Mouse (Mus musculus) lung, adult 18-20 months (tissue): Measurements from ENCODE around the gene Mal.
A peak's percentile ranks its signal among the peaks of the same experiment; 100 is the strongest.

Experiments
- DNase-seq, 2 experiments: peaks; one replicate each; pipeline ENCODE4 v3.0.0; 2022; ENCODE audit warnings: mixed read lengths in 2 of 2

Gene Mal

GRCm38 (mm10) chr2:127656086-127656720 lies at the start of gene Mal:
TSS of gene Mal (minus strand) at chr2:127656695.
- peak; percentile 74 to 76 for DNase-seq

- no peak for DNase-seq
Measured at GRCm38 (mm10) chr2:127705267-127705666, 48.8 kb upstream of the Mal start.

GRCm38 (mm10) chr2:127689239-127689638 lies 32.7 kb upstream of the Mal start:
- no peak for DNase-seq

- DNase-seq, result peak; percentile 66 to 78
Measured at GRCm38 (mm10) chr2:127683687-127684331, 27.3 kb upstream of the Mal start.

GRCm38 (mm10) chr2:127667843-127668506 lies 11.5 kb upstream of the Mal start:
- DNase-seq, result no peak

GRCm38 (mm10) chr2:127667015-127667414 lies 10.5 kb upstream of the Mal start:
- DNase-seq, result no peak

GRCm38 (mm10) chr2:127662708-127663107 lies 6.2 kb upstream of the Mal start:
- no peak for DNase-seq

- no peak for DNase-seq
Measured at GRCm38 (mm10) chr2:127655419-127655818, 1.1 kb downstream of the Mal start.

- no peak for DNase-seq
Measured at GRCm38 (mm10) chr2:127654786-127655185, 1.7 kb downstream of the Mal start.

GRCm38 (mm10) chr2:127652805-127653204 lies 3.7 kb downstream of the Mal start:
- peak in 1 of 2 experiments; percentile 44 for DNase-seq

GRCm38 (mm10) chr2:127652335-127652734 lies 4.2 kb downstream of the Mal start:
- DNase-seq, result peak; percentile 36 to 72

- DNase-seq, result no peak
Measured at GRCm38 (mm10) chr2:127651601-127652000, 4.9 kb downstream of the Mal start.

GRCm38 (mm10) chr2:127649921-127650320 lies 6.6 kb downstream of the Mal start:
- peak; percentile 41 to 63 for DNase-seq

GRCm38 (mm10) chr2:127648145-127648544 lies 8.3 kb downstream of the Mal start:
- DNase-seq, result no peak

- peak; percentile 18 to 51 for DNase-seq
Measured at GRCm38 (mm10) chr2:127646875-127647274, 9.6 kb downstream of the Mal start.

- peak; percentile 17 to 37 for DNase-seq
Measured at GRCm38 (mm10) chr2:127643728-127644704, 12.5 kb downstream of the Mal start.

GRCm38 (mm10) chr2:127638973-127639372 lies 17.5 kb downstream of the Mal start:
- no peak for DNase-seq

- DNase-seq, result no peak
Measured at GRCm38 (mm10) chr2:127635581-127635980, 20.9 kb downstream of the Mal start.

- DNase-seq, result no peak
Measured at GRCm38 (mm10) chr2:127632601-127633000, 23.9 kb downstream of the Mal start.

- no peak for DNase-seq
Measured at GRCm38 (mm10) chr2:127627990-127628570, 28.4 kb downstream of the Mal start.

GRCm38 (mm10) chr2:127627354-127627753 lies 29.1 kb downstream of the Mal start:
- no peak for DNase-seq

GRCm38 (mm10) chr2:127625659-127626058 lies 30.8 kb downstream of the Mal start:
- peak in 1 of 2 experiments; percentile 24 for DNase-seq
